Mouse (Mus musculus) hindbrain, embryonic 16.5 days (tissue): Measurements from ENCODE around the gene Gm45234. TPM values are rescaled to one million over a fixed set of nuclear protein-coding genes. Genes with fewer than 3 reads are reported as not detected.

Experiments
- ATAC-seq: fragments of 200-750 bp; cut with Nextera tagmentation; 2 replicates; pipeline ENCODE4 v1.8.0; 2017; ENCODE audit warnings: moderate TSS enrichment, moderate library complexity
- H3K27ac ChIP-seq: fragments of 300-500 bp; sonication (generic); 2 replicates; pipeline ENCODE4 v1.5.1; 2014; ENCODE audit warnings: low read depth, mild to moderate bottlenecking, control low read depth, low read length, moderate library complexity
- H3K27me3 ChIP-seq: fragments of 300-500 bp; sonication (generic); replicated peaks from 2 replicates; pipeline ENCODE4 v1.6.1; 2014; ENCODE audit warnings: low read length; ENCODE audit not compliant: control insufficient read depth, insufficient read depth
- H3K36me3 ChIP-seq: fragments of 300-500 bp; sonication (generic); 2 replicates; pipeline ENCODE4 v1.6.1; 2014; ENCODE audit warnings: mild to moderate bottlenecking, low read length, moderate library complexity, mixed read lengths; ENCODE audit not compliant: control insufficient read depth, insufficient read depth
- H3K4me1 ChIP-seq: fragments of 300-500 bp; sonication (generic); 2 replicates; pipeline ENCODE4 v1.6.1; 2014; ENCODE audit warnings: low read depth, low read length; ENCODE audit not compliant: control insufficient read depth, insufficient read depth
- H3K4me2 ChIP-seq: fragments of 300-500 bp; sonication (generic); 2 replicates; pipeline ENCODE4 v1.6.1; 2014; ENCODE audit warnings: mild to moderate bottlenecking, low read length, control low read depth, moderate library complexity
- H3K4me3 ChIP-seq: fragments of 300-500 bp; sonication (generic); 2 replicates; pipeline ENCODE4 v1.5.1; 2014; ENCODE audit warnings: mild to moderate bottlenecking, low read length, control low read depth, moderate library complexity
- H3K9ac ChIP-seq: fragments of 300-500 bp; sonication (generic); 2 replicates; pipeline ENCODE4 v1.6.1; 2014; ENCODE audit warnings: low read depth, mild to moderate bottlenecking, control low read depth, low read length, moderate library complexity
- H3K9me3 ChIP-seq: fragments of 300-500 bp; sonication (generic); 2 replicates; pipeline ENCODE4 v1.6.1; 2014; ENCODE audit warnings: mild to moderate bottlenecking, low read length, moderate library complexity; ENCODE audit not compliant: control insufficient read depth
- WGBS: fragments of 180-500 bp; shearing (Covaris S2); extraction: QIAGEN DNeasy Blood & Tissue Kit; methylation state at CpG from one replicate; pipeline ENCODE4 v1.1.7; 2014; 5-methylcytosine and 5-hydroxymethylcytosine counted together
- polyA plus RNA-seq: library from polyadenylated mRNA; unstranded; fragments of >200 nt; fragmentation: Nextera tagmentation; extraction: Ambion mirVana; gene quantifications from 2 replicates; pipeline ENCODE4 v1.2.1, GENCODE M21; 2015

The Gm45234 gene
- polyA plus RNA-seq, 1 experiment from 2014 or later = not detected

DNA sequence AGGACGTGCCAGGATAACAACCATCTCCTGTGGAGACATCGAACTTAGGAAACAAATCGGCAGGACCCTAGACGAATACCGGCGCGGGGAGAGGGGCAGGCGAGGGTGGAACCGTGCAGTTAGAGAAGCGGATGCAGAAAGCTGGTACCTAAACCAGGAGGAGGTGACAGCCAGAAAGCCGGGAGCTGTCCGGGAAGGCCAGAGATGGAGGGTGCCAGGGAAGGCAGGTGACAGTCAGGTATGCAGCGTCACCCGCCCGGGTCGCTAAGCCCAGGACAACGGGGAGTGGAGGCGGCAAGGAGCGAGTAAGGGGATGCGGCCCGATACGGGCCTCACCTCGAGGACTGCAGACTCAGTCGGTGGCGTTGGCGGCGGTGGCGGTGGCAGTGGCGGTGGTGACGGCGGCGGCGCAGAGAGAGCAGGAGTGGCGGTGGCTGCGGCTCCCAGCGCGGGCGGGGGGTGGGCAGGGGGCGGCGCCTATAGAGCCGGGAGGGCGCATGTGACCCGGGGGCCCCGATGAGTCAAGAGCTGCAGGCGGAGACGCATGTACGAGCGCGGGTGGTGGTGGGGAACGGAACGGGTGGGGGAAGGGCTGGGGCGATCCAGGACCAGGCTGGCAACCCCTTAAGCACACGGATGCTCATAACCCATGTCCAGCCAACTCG, 13.4 kb upstream of the Gm45234 start, which contains the start of gene Eno2:
Gene Eno2, minus strand, starts transcription at position 573 of the 665 bp plus-strand sequence.
- ATAC-seq = peak; percentile 88
- peak within 1 kb of the TSS; percentile 82 for H3K4me2 ChIP-seq
- no peaks in the 10 kb centered on the region for H3K9me3 ChIP-seq
- 0 out of 2 replicates have a peak, but pooled peaks cover 2% of the 10 kb centered on the region for H3K36me3 ChIP-seq
- H3K27ac ChIP-seq = peak within 1 kb of the TSS; percentile 75
- H3K27me3 ChIP-seq = no peaks in the 10 kb centered on the region
- H3K4me3 ChIP-seq = peak within 1 kb of the TSS; percentile 63
- H3K9ac ChIP-seq = peak within 1 kb of the TSS; percentile 84
- H3K4me1 ChIP-seq = peaks cover 20% of the 10 kb centered on the region
- WGBS = under 1% methylated on average over 49 of the region's 54 CpGs

DNA sequence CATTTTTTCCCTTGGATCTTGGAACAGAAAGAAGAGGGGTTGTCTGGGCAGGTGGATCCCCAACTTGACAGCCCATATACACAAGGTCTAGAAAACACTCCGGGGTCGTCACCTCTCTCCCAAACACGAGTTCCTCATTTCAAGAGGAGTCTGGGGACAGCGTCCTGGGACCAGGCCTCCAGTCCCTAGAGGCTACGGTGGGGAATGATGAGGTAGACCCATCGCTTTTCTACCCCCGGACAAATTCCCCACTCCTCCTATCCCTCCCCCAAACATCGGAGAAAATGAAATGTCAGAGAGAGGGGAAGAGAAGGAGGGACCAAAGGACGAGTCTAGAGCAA, 12.9 kb upstream of the Gm45234 start:
- H3K4me2 ChIP-seq = peak overlapping the region; percentile 82
- ATAC-seq = peak; percentile 12

DNA sequence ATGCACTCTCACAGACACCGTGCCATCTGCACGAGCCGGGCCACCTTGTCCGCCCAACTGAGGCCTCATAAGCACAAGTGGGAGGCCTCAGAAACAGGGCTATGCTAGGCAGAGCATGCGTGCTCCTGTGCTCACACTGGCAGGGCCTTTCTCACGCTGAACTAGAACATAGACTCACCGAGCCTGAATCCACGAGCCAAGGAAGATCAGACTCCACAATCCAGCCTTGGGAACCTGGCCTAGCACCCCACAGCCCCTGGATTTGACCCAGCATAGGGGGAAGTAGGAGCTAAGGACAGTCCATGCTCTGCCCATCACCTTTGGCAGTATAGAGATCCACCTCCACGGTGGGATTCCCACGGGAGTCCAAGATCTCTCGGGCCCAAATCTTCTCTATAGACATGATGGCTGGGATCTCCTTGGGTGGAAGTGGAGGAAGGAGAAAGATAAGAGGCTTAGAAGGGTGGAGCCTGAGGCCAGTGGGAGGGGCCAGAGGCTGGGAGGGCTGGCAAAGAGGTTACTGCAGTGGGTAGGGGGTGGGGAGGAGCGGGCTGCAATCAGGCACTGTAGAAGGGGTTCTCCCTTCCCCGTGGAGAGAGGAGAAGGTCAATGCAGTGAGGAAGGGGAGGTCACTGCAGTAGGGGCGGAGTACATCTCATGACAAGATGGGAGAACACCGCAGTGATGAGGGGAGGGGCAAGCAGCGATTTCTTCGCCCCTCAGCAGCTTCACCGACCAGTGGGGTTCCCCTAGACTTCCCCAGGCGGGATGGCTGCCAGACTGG, 12.3 kb upstream of the Gm45234 start:
- ATAC-seq = peak; percentile 40
- 22% methylated on average over 19 of the region's 19 CpGs for WGBS
- H3K9ac ChIP-seq = peak overlapping the region; percentile 84
- peaks cover 20% of the 10 kb centered on the region for H3K4me1 ChIP-seq
- 0 out of 2 replicates have a peak, but pooled peaks cover 2% of the 10 kb centered on the region for H3K36me3 ChIP-seq
- peak overlapping the region; percentile 82 for H3K4me2 ChIP-seq
- peak overlapping the region; percentile 75 for H3K27ac ChIP-seq
- H3K27me3 ChIP-seq = no peaks in the 10 kb centered on the region
- no peaks in the 10 kb centered on the region for H3K9me3 ChIP-seq
- H3K4me3 ChIP-seq = peak overlapping the region; percentile 63

More for the DNA sequence above, 12.9 kb upstream of the Gm45234 start:
- H3K27ac ChIP-seq = peak overlapping the region; percentile 75
- peaks cover 20% of the 10 kb centered on the region for H3K4me1 ChIP-seq
- peak overlapping the region; percentile 84 for H3K9ac ChIP-seq
- H3K9me3 ChIP-seq = no peaks in the 10 kb centered on the region
- WGBS = 5% methylated on average over 9 of the region's 9 CpGs
- 0 out of 2 replicates have a peak, but pooled peaks cover 2% of the 10 kb centered on the region for H3K36me3 ChIP-seq
- no peaks in the 10 kb centered on the region for H3K27me3 ChIP-seq
- H3K4me3 ChIP-seq = peak overlapping the region; percentile 63

DNA sequence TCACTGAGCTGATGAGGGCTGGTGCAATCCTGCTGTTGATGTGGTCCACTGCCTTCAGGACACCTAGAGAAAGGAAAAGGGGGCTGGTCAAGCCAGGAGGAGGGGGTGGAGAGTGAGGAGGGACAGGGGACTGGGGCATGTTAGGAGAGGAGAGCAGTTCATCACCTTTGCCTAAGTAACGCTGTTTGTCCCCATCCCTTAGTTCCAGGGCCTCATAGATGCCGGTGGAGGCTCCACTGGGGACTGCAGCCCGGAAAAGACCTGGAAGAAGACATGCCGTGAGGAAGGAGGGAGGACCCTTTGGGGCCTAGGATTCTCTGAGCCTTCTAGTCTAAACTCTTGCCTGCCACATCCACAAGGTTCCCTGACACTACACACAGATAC, 11.7 kb upstream of the Gm45234 start:
- H3K4me2 ChIP-seq = peak overlapping the region; percentile 82
- no peaks in the 10 kb centered on the region for H3K9me3 ChIP-seq
- H3K4me1 ChIP-seq = peaks cover 20% of the 10 kb centered on the region
- H3K4me3 ChIP-seq = peak overlapping the region; percentile 63
- 0 out of 2 replicates have a peak overlapping the region, but pooled peaks have one; percentile 39 for H3K27ac ChIP-seq
- no peaks in the 10 kb centered on the region for H3K27me3 ChIP-seq
- peak overlapping the region; percentile 84 for H3K9ac ChIP-seq
- H3K36me3 ChIP-seq = 0 out of 2 replicates have a peak, but pooled peaks cover 2% of the 10 kb centered on the region
- no peak for ATAC-seq
- WGBS = 39% methylated on average over 4 of the region's 4 CpGs

- no peak overlapping the region for H3K4me3 ChIP-seq
- H3K9ac ChIP-seq = no peak overlapping the region
- H3K4me2 ChIP-seq = no peak overlapping the region
- 0 out of 2 replicates have a peak, but pooled peaks cover 2% of the 10 kb centered on the region for H3K36me3 ChIP-seq
- H3K4me1 ChIP-seq = peaks cover 20% of the 10 kb centered on the region
- ATAC-seq = no peak
- no peaks in the 10 kb centered on the region for H3K9me3 ChIP-seq
- no peaks in the 10 kb centered on the region for H3K27me3 ChIP-seq
- 83% methylated on average over 7 of the region's 7 CpGs for WGBS
- H3K27ac ChIP-seq = no peak overlapping the region
Measured at GRCm38 (mm10) chr6:124765951-124766350, 10.1 kb upstream of the Gm45234 start.

GRCm38 (mm10) chr6:124759259-124759658, 3.4 kb upstream of the Gm45234 start:
- no peak for ATAC-seq
- Histone ChIP-seq H3K4me3 (no peak overlapping the region), H3K4me2 (no peak overlapping the region), H3K27me3 (no peaks in the 10 kb centered on the region), H3K4me1 (peaks cover 26% of the 10 kb centered on the region), H3K9ac (no peak overlapping the region), H3K36me3 (no peaks in the 10 kb centered on the region), H3K27ac (peak overlapping the region; percentile 66), H3K9me3 (no peaks in the 10 kb centered on the region)
- 3% methylated on average over 5 of the region's 5 CpGs for WGBS

GRCm38 (mm10) chr6:124758849-124759232, 3.0 kb upstream of the Gm45234 start:
- Histone ChIP-seq H3K4me1 (peaks cover 30% of the 10 kb centered on the region), H3K9me3 (no peaks in the 10 kb centered on the region), H3K9ac (0 out of 2 replicates have a peak overlapping the region, but pooled peaks have one; percentile 6), H3K27me3 (no peaks in the 10 kb centered on the region), H3K27ac (peak overlapping the region; percentile 66), H3K4me3 (no peak overlapping the region), H3K36me3 (no peaks in the 10 kb centered on the region), H3K4me2 (no peak overlapping the region)
- 50% methylated on average over 2 of the region's 2 CpGs for WGBS
- ATAC-seq = no peak

DNA sequence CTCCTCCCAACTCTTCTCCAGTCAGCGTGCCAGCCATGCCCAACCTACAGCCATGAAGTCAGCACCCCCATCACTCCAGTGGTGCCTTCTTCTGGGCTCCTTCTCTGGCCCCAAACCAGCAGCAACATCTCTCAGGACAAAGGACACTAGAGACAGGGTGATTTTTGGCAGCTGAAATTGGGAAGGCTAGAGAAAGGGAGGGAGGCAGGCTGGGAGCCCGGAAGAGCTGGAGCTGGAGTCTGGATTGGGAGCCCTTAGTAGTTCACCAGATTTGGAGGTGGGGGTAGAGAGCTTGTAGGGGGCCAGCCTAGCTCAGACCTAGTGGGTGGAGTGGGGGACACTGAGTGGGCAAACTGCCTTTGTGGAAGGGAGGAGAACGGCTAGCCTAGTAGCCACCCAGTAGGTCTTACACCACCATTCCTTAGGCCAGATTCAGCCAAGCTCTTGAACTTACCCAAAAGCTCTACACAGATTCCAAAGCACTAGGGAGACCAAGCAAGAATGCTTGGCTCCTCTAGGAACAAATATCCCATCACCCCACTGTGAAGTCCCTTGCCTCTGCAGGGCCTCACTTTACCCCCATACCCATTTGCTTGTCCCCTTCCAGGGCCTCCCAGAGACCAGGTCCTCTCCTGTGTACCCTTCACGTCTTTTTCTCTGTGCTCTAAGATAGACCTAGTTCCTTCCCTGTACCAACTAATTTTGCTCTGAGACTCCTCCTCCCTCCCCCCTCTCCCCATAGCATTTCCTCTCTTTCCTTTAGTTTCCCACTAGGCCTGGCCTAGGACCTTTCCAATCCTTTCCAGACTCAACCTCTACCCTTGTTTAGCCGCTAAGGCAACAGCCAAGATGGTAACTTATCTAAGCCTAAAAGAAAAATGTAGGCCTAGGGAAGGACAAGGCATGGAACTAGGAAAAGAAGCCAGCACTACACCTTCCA, 2.4 kb upstream of the Gm45234 start:
- WGBS = 18% methylated on average over 5 of the region's 5 CpGs
- Histone ChIP-seq H3K4me2 (peak overlapping the region; percentile 80), H3K4me3 (peak overlapping the region; percentile 80), H3K9me3 (no peaks in the 10 kb centered on the region), H3K36me3 (no peaks in the 10 kb centered on the region), H3K9ac (peak overlapping the region; percentile 97), H3K4me1 (peaks cover 34% of the 10 kb centered on the region), H3K27me3 (no peaks in the 10 kb centered on the region), H3K27ac (peak overlapping the region; percentile 99)
- peak; percentile 43 for ATAC-seq
